Mouse (Mus musculus) lung, postnatal 14 days (tissue): ENCODE measurements around the gene Cenps.
"Not testable (repeated sequence)": the region's sequence is repeated elsewhere in the genome, so short reads cannot be mapped to it uniquely, and the experiment has no call there.

Experiments used
- DNase-seq: peaks from one replicate; pipeline ENCODE4 v3.0.0; 2021

Cenps gene

GRCm38 (mm10) chr4:149155711-149156110, 18.3 kb upstream of the Cenps start:
- no peak for DNase-seq

- no peak for DNase-seq
These were observed 17.4 kb upstream of the Cenps start for GRCm38 (mm10) chr4:149154859-149155258.

- DNase-seq, result no peak
These were observed 13.3 kb upstream of the Cenps start for GRCm38 (mm10) chr4:149150721-149151120.

- no peak for DNase-seq
These were observed 12.8 kb upstream of the Cenps start for GRCm38 (mm10) chr4:149150256-149150655.

- no peak for DNase-seq
These were observed 12.2 kb upstream of the Cenps start for GRCm38 (mm10) chr4:149149611-149150010.

GRCm38 (mm10) chr4:149149196-149149595, 11.8 kb upstream of the Cenps start:
- DNase-seq, result no peak

GRCm38 (mm10) chr4:149148084-149148483, 10.7 kb upstream of the Cenps start:
- no peak for DNase-seq

GRCm38 (mm10) chr4:149147528-149147927, 10.1 kb upstream of the Cenps start:
- DNase-seq, result no peak

- DNase-seq, result no peak
These were observed 7.7 kb upstream of the Cenps start for GRCm38 (mm10) chr4:149145151-149145550.

GRCm38 (mm10) chr4:149144459-149144858, 7.0 kb upstream of the Cenps start:
- peak; percentile 84 for DNase-seq

GRCm38 (mm10) chr4:149143594-149143993, 6.2 kb upstream of the Cenps start:
- no peak for DNase-seq

- DNase-seq, result no peak
These were observed 1.1 kb upstream of the Cenps start for GRCm38 (mm10) chr4:149138515-149138914.

- no peak for DNase-seq
These were observed 1.1 kb downstream of the Cenps start for GRCm38 (mm10) chr4:149136116-149136850.

GRCm38 (mm10) chr4:149133395-149133794, 4.0 kb downstream of the Cenps start:
- no peak for DNase-seq

- DNase-seq, result no peak
These were observed 5.5 kb downstream of the Cenps start for GRCm38 (mm10) chr4:149131789-149132565.

GRCm38 (mm10) chr4:149131021-149131752, 6.2 kb downstream of the Cenps start:
- DNase-seq, result no peak

GRCm38 (mm10) chr4:149128467-149128866, 9.0 kb downstream of the Cenps start:
- DNase-seq, result no peak

- DNase-seq, result no peak
These were observed 10.8 kb downstream of the Cenps start, which contains the start of gene Cort for GRCm38 (mm10) chr4:149126663-149127062. Cort (minus strand) TSS chr4:149126763.

- DNase-seq, result no peak
These were observed 11.3 kb downstream of the Cenps start for GRCm38 (mm10) chr4:149126115-149126509.

GRCm38 (mm10) chr4:149125341-149126114, 11.9 kb downstream of the Cenps start:
- DNase-seq, result no peak

GRCm38 (mm10) chr4:149123432-149123831, 14.0 kb downstream of the Cenps start:
- no peak for DNase-seq

- DNase-seq, result not testable (repeated sequence)
These were observed 17.4 kb downstream of the Cenps start for GRCm38 (mm10) chr4:149119978-149120562.
